Mouse (Mus musculus): ENCODE measurements around the gene Vwa8. TPM values are rescaled to one million over a fixed set of nuclear protein-coding genes. Genes with fewer than 3 reads are reported as not detected.

Vwa8 gene
- polyA plus RNA-seq, 1 experiment from 2014 or later: 14.5 TPM

- no peak overlapping the region for H3K9ac ChIP-seq (ENCODE audit: low read depth, low read length)
- no peaks in the 10 kb centered on the region for H3K9me3 ChIP-seq (replicated peaks; ENCODE audit: control insufficient read depth, low read length)
- H3K27ac ChIP-seq (ENCODE audit: low read depth, low read length): no peak overlapping the region
- H3K4me2 ChIP-seq: no peak overlapping the region
- 82% methylated on average over 21 of the region's 21 CpGs for WGBS (ENCODE audit: insufficient replicate concordance)
- no peak for ATAC-seq (replicated peaks; ENCODE audit: insufficient number of reproducible peaks, low FRiP score, low TSS enrichment)
- H3K36me3 ChIP-seq (ENCODE audit: control insufficient read depth, insufficient read depth, low read length): no peaks in the 10 kb centered on the region
- no peaks in the 10 kb centered on the region for H3K27me3 ChIP-seq (ENCODE audit: control insufficient read depth, insufficient read depth, low read length)
- no peaks in the 10 kb centered on the region for H3K4me1 ChIP-seq (ENCODE audit: control insufficient read depth, insufficient read depth, low read length)
- H3K4me3 ChIP-seq (ENCODE audit: low read depth, low read length): no peak overlapping the region
Observed at GRCm38 (mm10) chr14:78924755-78925537, 76.1 kb downstream of the Vwa8 start.

GRCm38 (mm10) chr14:78932094-78932493 is 83.2 kb downstream of the Vwa8 start:
- WGBS (ENCODE audit: insufficient replicate concordance): 68% methylated on average over 2 of the region's 2 CpGs
- no peak for ATAC-seq (replicated peaks; ENCODE audit: insufficient number of reproducible peaks, low FRiP score, low TSS enrichment)
- Histone ChIP-seq H3K27me3 (ENCODE audit: control insufficient read depth, insufficient read depth, low read length) (no peaks in the 10 kb centered on the region), H3K9ac (ENCODE audit: low read depth, low read length) (no peak overlapping the region), H3K4me1 (ENCODE audit: control insufficient read depth, insufficient read depth, low read length) (no peaks in the 10 kb centered on the region), H3K4me3 (ENCODE audit: low read depth, low read length) (no peak overlapping the region), H3K36me3 (ENCODE audit: control insufficient read depth, insufficient read depth, low read length) (no peaks in the 10 kb centered on the region; the same call in 1 of the 2 replicates), H3K4me2 (no peak overlapping the region), H3K9me3 (replicated peaks; ENCODE audit: control insufficient read depth, low read length) (no peaks in the 10 kb centered on the region), H3K27ac (ENCODE audit: low read depth, low read length) (no peak overlapping the region)

DNA sequence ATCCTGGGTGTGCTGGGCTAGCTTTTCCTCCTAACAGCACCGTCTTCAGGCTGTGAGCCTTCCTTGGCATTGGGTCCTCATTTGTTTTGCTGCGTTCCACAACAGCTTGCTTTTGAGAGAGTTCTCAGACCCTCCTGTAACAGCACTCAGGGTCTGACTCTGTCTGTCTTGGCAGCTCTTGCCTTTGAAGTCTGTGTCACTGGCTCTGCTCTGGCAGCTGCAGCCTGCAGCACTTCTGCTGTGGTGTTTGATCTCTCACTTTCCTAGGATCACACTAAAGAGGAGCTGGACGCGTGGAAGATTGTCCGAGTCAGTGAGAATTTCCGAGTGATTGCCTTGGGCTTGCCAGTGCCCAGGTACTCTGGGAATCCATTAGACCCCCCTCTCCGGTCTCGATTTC is 84.5 kb downstream of the Vwa8 start:
- Histone ChIP-seq H3K27me3 (ENCODE audit: control insufficient read depth, insufficient read depth, low read length) (no peaks in the 10 kb centered on the region), H3K4me3 (ENCODE audit: low read depth, low read length) (no peak overlapping the region), H3K4me2 (no peak overlapping the region), H3K27ac (ENCODE audit: low read depth, low read length) (no peak overlapping the region), H3K36me3 (ENCODE audit: control insufficient read depth, insufficient read depth, low read length) (no peaks in the 10 kb centered on the region; the same call in 1 of the 2 replicates), H3K4me1 (ENCODE audit: control insufficient read depth, insufficient read depth, low read length) (no peaks in the 10 kb centered on the region), H3K9me3 (replicated peaks; ENCODE audit: control insufficient read depth, low read length) (no peaks in the 10 kb centered on the region), H3K9ac (ENCODE audit: low read depth, low read length) (no peak overlapping the region)
- WGBS (ENCODE audit: insufficient replicate concordance): 57% methylated on average over 8 of the region's 8 CpGs
- no peak for ATAC-seq (replicated peaks; ENCODE audit: insufficient number of reproducible peaks, low FRiP score, low TSS enrichment)

- no peak overlapping the region for H3K9ac ChIP-seq (ENCODE audit: low read depth, low read length)
- no peak overlapping the region for H3K27ac ChIP-seq (ENCODE audit: low read depth, low read length)
- H3K9me3 ChIP-seq (replicated peaks; ENCODE audit: control insufficient read depth, low read length): no peaks in the 10 kb centered on the region
- no peak overlapping the region for H3K4me3 ChIP-seq (ENCODE audit: low read depth, low read length)
- no peak overlapping the region for H3K4me2 ChIP-seq
- no peaks in the 10 kb centered on the region for H3K4me1 ChIP-seq (ENCODE audit: control insufficient read depth, insufficient read depth, low read length)
- 81% methylated on average over 6 of the region's 6 CpGs for WGBS (ENCODE audit: insufficient replicate concordance)
- ATAC-seq (replicated peaks; ENCODE audit: insufficient number of reproducible peaks, low FRiP score, low TSS enrichment): no peak
- H3K36me3 ChIP-seq (ENCODE audit: control insufficient read depth, insufficient read depth, low read length): no peaks in the 10 kb centered on the region; the same call in 1 of the 2 replicates
- H3K27me3 ChIP-seq (ENCODE audit: control insufficient read depth, insufficient read depth, low read length): no peaks in the 10 kb centered on the region
Observed at GRCm38 (mm10) chr14:78934596-78934995, 85.7 kb downstream of the Vwa8 start.

- H3K4me1 ChIP-seq (ENCODE audit: control insufficient read depth, insufficient read depth, low read length): no peaks in the 10 kb centered on the region
- no peaks in the 10 kb centered on the region for H3K27me3 ChIP-seq (ENCODE audit: control insufficient read depth, insufficient read depth, low read length)
- H3K9me3 ChIP-seq (replicated peaks; ENCODE audit: control insufficient read depth, low read length): no peaks in the 10 kb centered on the region
- no peak for ATAC-seq (replicated peaks; ENCODE audit: insufficient number of reproducible peaks, low FRiP score, low TSS enrichment)
- H3K4me2 ChIP-seq: no peak overlapping the region
- no peak overlapping the region for H3K4me3 ChIP-seq (ENCODE audit: low read depth, low read length)
- WGBS (ENCODE audit: insufficient replicate concordance): 42% methylated on average over 3 of the region's 3 CpGs
- no peaks in the 10 kb centered on the region; the same call in 1 of the 2 replicates for H3K36me3 ChIP-seq (ENCODE audit: control insufficient read depth, insufficient read depth, low read length)
- no peak overlapping the region for H3K27ac ChIP-seq (ENCODE audit: low read depth, low read length)
- H3K9ac ChIP-seq (ENCODE audit: low read depth, low read length): no peak overlapping the region
Observed at GRCm38 (mm10) chr14:78935796-78936195, 86.9 kb downstream of the Vwa8 start.

- Histone ChIP-seq H3K9ac (ENCODE audit: low read depth, low read length) (no peak overlapping the region), H3K27ac (ENCODE audit: low read depth, low read length) (no peak overlapping the region), H3K4me2 (no peak overlapping the region), H3K9me3 (replicated peaks; ENCODE audit: control insufficient read depth, low read length) (no peaks in the 10 kb centered on the region), H3K27me3 (ENCODE audit: control insufficient read depth, insufficient read depth, low read length) (no peaks in the 10 kb centered on the region), H3K4me1 (ENCODE audit: control insufficient read depth, insufficient read depth, low read length) (no peaks in the 10 kb centered on the region), H3K4me3 (ENCODE audit: low read depth, low read length) (no peak overlapping the region), H3K36me3 (ENCODE audit: control insufficient read depth, insufficient read depth, low read length) (no peaks in the 10 kb centered on the region; the same call in 1 of the 2 replicates)
- WGBS (ENCODE audit: insufficient replicate concordance): 86% methylated on average over 11 of the region's 11 CpGs
- ATAC-seq (replicated peaks; ENCODE audit: insufficient number of reproducible peaks, low FRiP score, low TSS enrichment): no peak
Observed at GRCm38 (mm10) chr14:78941741-78942475, 93.1 kb downstream of the Vwa8 start.

GRCm38 (mm10) chr14:78955745-78956144 is 106.9 kb downstream of the Vwa8 start:
- no peaks in the 10 kb centered on the region for H3K27me3 ChIP-seq (ENCODE audit: control insufficient read depth, insufficient read depth, low read length)
- no peak overlapping the region for H3K4me3 ChIP-seq (ENCODE audit: low read depth, low read length)
- no peaks in the 10 kb centered on the region for H3K9me3 ChIP-seq (replicated peaks; ENCODE audit: control insufficient read depth, low read length)
- no peak overlapping the region for H3K27ac ChIP-seq (ENCODE audit: low read depth, low read length)
- H3K36me3 ChIP-seq (ENCODE audit: control insufficient read depth, insufficient read depth, low read length): no peaks in the 10 kb centered on the region; the same call in 1 of the 2 replicates
- WGBS (ENCODE audit: insufficient replicate concordance): 71% methylated on average over 2 of the region's 2 CpGs
- H3K4me2 ChIP-seq: no peak overlapping the region
- H3K9ac ChIP-seq (ENCODE audit: low read depth, low read length): no peak overlapping the region
- no peak for ATAC-seq (replicated peaks; ENCODE audit: insufficient number of reproducible peaks, low FRiP score, low TSS enrichment)
- no peaks in the 10 kb centered on the region for H3K4me1 ChIP-seq (ENCODE audit: control insufficient read depth, insufficient read depth, low read length)

DNA sequence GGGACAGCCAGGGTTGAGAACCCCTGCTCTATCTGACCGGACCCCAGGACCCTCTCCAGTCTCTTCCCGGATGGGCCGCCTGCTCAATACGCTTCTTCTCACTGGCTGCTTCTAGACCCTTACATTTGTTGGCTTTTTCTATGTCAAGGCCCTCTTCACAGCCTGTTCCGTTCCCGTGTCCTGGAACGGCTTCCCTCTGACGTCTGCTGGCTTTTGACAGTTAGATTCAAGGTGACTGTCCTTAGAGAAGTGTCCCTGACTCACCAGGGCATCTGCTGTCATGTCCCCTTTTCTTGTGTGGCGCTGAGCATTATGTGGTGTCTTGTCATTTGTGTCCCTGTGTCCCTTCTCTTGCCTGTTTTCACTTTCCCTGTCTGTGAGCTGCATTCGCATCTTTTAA is 121.8 kb downstream of the Vwa8 start:
- no peak overlapping the region for H3K4me2 ChIP-seq
- H3K27me3 ChIP-seq (ENCODE audit: control insufficient read depth, insufficient read depth, low read length): no peaks in the 10 kb centered on the region
- H3K36me3 ChIP-seq (ENCODE audit: control insufficient read depth, insufficient read depth, low read length): no peaks in the 10 kb centered on the region
- 87% methylated on average over 10 of the region's 10 CpGs for WGBS (ENCODE audit: insufficient replicate concordance)
- no peak overlapping the region for H3K9ac ChIP-seq (ENCODE audit: low read depth, low read length)
- no peaks in the 10 kb centered on the region for H3K4me1 ChIP-seq (ENCODE audit: control insufficient read depth, insufficient read depth, low read length)
- no peak for ATAC-seq (replicated peaks; ENCODE audit: insufficient number of reproducible peaks, low FRiP score, low TSS enrichment)
- H3K27ac ChIP-seq (ENCODE audit: low read depth, low read length): no peak overlapping the region
- no peak overlapping the region for H3K4me3 ChIP-seq (ENCODE audit: low read depth, low read length)
- H3K9me3 ChIP-seq (replicated peaks; ENCODE audit: control insufficient read depth, low read length): no peaks in the 10 kb centered on the region
